7 mouse cellular contexts compared by ENCODE assay signal in genomic region chr15:88827991-88828799, GRCm38 (mm10). TPM values are rescaled to one million over a fixed set of nuclear protein-coding genes. Genes with fewer than 3 reads are reported as not detected.
A peak's percentile ranks its signal among the peaks of the same experiment; 100 is the strongest.
DNase-seq lines count a peak whose midpoint lies in the region; ATAC-seq lines count a peak whose summit lies in the region.

No protein-coding gene starts in this region.

- ATAC-seq in forebrain, embryonic 14.5 days = peak; percentile 60
- ATAC-seq in megakaryocyte, adult 5-6 weeks (ENCODE audit: poor library complexity, severe bottlenecking) = peak; percentile 82

- peak; percentile 39 for DNase-seq in MEL-GATA-1-ER (ENCODE audit: extremely low read depth, low read depth)
- DNase-seq in c-Kit-positive CD71-positive TER-119-positive erythroid progenitor cells, embryonic 14.5 days (ENCODE audit: low spot score) = peak; percentile 40
- no peak for DNase-seq in forebrain, embryonic 14.5 days (ENCODE audit: low spot score)
- peak; percentile 74 to 78 for DNase-seq in heart, postnatal 36 days
- peak; percentile 86 to 89 for DNase-seq in kidney, postnatal 4 days
- DNase-seq in skeletal muscle tissue, adult 2 months (ENCODE audit: low read depth, low spot score) = peak; percentile 68

- H3K4me3 ChIP-seq in forebrain, embryonic 14.5 days (ENCODE audit: low read depth, low read length) = no peak overlapping the region

- H3K4me2 ChIP-seq in forebrain, embryonic 14.5 days (ENCODE audit: low read length) = no peak overlapping the region

- no peaks in the 10 kb centered on the region for H3K27me3 ChIP-seq in forebrain, embryonic 14.5 days (replicated peaks; ENCODE audit: control insufficient read depth, insufficient read depth, low read length)

- H3K9me3 ChIP-seq in forebrain, embryonic 14.5 days (replicated peaks; ENCODE audit: control insufficient read depth, low read length) = no peaks in the 10 kb centered on the region

- WGBS in forebrain, embryonic 14.5 days = 26% methylated on average over 9 of the region's 9 CpGs

- intact Hi-C loops in heart, postnatal 36 days (cut with DNase I) = loop anchor here (1.0 to 5.0 kb wide), 3 partner anchors 48 to 384 kb away; partner anchors contain the start of gene Ppp6r2

- no peak overlapping the region for H3K9ac ChIP-seq in forebrain, embryonic 14.5 days (ENCODE audit: low read length)

- H3K27ac ChIP-seq in forebrain, embryonic 14.5 days (ENCODE audit: low read depth, low read length) = no peak overlapping the region

- H3K4me1 ChIP-seq in forebrain, embryonic 14.5 days (ENCODE audit: control insufficient read depth, insufficient read depth, low read length) = no peaks in the 10 kb centered on the region

- H3K36me3 ChIP-seq in forebrain, embryonic 14.5 days (ENCODE audit: control insufficient read depth, insufficient read depth, low read length) = peaks cover 41% of the 10 kb centered on the region

RNA-seq across cellular contexts. Expression of gene Creld2, which starts 8.7 kb away (rescaled TPM):
- 65.5 and 65.8 TPM in 2 replicates for polyA plus RNA-seq in forebrain, embryonic 14.5 days (2014; fragmentation: Nextera tagmentation; extraction: Ambion mirVana)
- total RNA-seq in heart, postnatal 36 days (2021) = 10 to 100 TPM; 16.5 to 27.9 TPM
- 21.5 and 22.2 TPM in 2 replicates for total RNA-seq in megakaryocyte, adult 5-6 weeks (2015)
- 38.6 and 41.4 TPM in 2 replicates for total RNA-seq in megakaryocyte, adult 5-6 weeks (2017)

RNA-seq across cellular contexts. Expression of gene Alg12, which starts 9.1 kb away (rescaled TPM):
- polyA plus RNA-seq in forebrain, embryonic 14.5 days (2014; fragmentation: Nextera tagmentation; extraction: Ambion mirVana) = 8.4 and 8.8 TPM in 2 replicates
- total RNA-seq in heart, postnatal 36 days (2021) = 10 to 100 TPM in 1 of 2 experiments, 1 to 10 TPM in 1; 8.9 to 10.1 TPM
- total RNA-seq in megakaryocyte, adult 5-6 weeks (2015) = 11.0 and 13.0 TPM in 2 replicates
- total RNA-seq in megakaryocyte, adult 5-6 weeks (2017) = 5.1 and 5.7 TPM in 2 replicates

RNA-seq across cellular contexts. Expression of gene Pim3, which starts 33.8 kb away (rescaled TPM):
- polyA plus RNA-seq in forebrain, embryonic 14.5 days (2014; fragmentation: Nextera tagmentation; extraction: Ambion mirVana) = 49.1 and 52.9 TPM in 2 replicates
- total RNA-seq in heart, postnatal 36 days (2021) = 100 to 1,000 TPM; 120 to 134 TPM
- total RNA-seq in megakaryocyte, adult 5-6 weeks (2015) = 6.9 and 12.5 TPM in 2 replicates
- 3.3 and 4.7 TPM in 2 replicates for total RNA-seq in megakaryocyte, adult 5-6 weeks (2017)

Comparison
In these comparisons a context has a peak if more than half of its experiments do, and no peak if none do; other contexts are left out.
1. RNA of gene Pim3, which starts 33.8 kb away (total RNA-seq): 120 to 134 TPM in heart, postnatal 36 days; 3.3 to 12.5 TPM in megakaryocyte, adult 5-6 weeks; every median in the first group is over 4 times any median in the second.